Mouse (Mus musculus): ENCODE measurements at regions not wholly inside any gene's neighbourhood (a gene's known extent, or its start where the extent isn't known, plus 50 kb on each side); places are given as distances from the start of the nearest gene placed in this dataset.

DNA sequence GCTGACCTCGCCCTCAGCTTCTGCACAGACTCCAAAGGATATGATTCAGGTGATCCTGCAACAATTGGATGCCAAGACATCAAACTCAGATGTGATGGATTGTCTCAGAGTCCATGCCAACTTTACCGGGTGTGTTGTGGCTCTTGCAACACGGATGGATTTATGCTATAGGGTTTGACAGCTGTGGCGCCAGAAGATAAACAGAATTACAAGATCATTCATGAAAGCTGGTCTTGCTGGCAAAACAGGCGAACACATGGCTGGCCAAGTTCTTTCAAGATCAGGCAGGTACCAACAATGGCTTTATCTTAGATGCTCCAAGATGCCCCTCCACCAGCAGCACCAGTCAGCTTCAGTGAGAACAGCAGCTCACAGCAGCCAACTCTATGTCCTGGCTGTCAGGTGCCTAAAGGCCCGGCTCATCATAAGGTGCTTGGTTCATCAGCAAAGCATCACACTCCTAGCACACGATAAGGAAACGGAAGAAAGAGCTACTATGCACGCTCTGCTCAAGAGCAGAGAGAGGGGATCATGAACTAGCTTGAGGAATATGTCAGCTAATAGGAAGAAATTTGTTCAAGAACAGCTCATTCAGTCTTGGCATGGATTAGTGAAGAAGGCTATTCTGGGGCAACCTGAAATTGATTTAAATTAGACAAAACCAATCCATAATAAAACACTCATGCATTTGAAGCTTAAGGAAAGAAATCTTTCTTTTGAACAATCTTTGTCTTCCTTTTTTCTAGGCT, 229.9 kb upstream of the Map3k1 start:
- no peak for DNase-seq (ENCODE audit: low spot score in 2 of 2)

- no peak for DNase-seq (ENCODE audit: low spot score in 2 of 2)
Measured at GRCm38 (mm10) chr13:112039422-112040145, 230.8 kb upstream of the Map3k1 start.

DNA sequence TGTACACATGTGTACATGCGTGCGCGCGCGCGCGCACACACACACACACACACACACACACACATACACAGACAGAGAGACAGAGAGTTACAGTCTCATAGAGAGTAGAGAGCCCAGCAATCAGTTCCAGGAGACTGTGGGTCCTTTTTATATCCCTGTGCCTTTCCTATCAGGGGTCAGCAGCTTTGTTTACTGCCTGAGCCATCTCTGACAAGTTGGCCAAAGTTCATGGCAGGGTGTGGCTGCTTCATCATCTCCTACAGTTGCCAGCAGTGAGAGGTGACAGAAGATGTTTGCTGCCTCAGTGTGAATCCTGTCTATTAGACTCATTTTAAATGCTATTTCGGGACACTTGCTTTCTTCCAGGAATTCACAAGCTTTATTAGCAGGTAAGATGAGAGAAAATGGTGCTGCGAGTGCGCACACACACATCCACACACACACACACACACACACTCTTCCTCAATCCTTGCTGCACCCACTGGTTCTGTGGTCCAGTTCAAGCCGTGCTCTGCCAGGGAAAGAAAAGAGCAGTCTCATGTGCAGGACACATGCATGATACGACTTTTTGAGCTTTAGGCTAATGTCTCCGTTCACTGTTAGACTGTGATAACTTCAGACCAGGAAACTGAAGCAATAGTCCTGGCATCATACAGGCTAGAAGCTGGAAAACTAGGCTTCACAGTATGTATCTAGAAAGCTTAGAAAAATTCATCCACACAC, 234.9 kb upstream of the Map3k1 start:
- no peak for DNase-seq (ENCODE audit: low spot score in 2 of 2)

- DNase-seq (ENCODE audit: low spot score in 2 of 2): no peak
Measured at GRCm38 (mm10) chr13:112044372-112044771, 235.6 kb upstream of the Map3k1 start.

GRCm38 (mm10) chr13:112046247-112047211, 237.7 kb upstream of the Map3k1 start:
- no peak for DNase-seq (ENCODE audit: low spot score in 2 of 2)

GRCm38 (mm10) chr13:112047408-112047807, 238.6 kb upstream of the Map3k1 start:
- no peak for DNase-seq (ENCODE audit: low spot score in 2 of 2)

DNA sequence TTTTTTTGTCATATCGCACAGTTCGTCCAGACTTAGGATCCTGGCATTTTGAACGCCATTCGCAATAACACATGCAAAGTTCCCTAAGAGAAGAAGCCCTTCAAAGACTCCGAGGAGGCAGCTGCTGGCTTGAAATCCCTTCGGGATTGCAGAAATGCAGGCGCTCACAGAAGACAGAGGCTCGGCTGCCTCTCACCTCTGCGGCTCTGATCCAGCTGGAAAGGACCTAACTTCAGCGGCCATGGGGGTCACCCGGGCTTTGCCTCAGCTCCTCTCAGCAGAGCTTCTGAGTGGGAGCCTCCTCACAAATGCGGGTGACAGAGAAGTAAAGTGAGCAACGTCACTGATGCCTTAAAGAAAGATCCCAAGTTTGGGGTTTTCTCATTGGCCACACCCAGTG, 239.1 kb upstream of the Map3k1 start:
- DNase-seq (ENCODE audit: low spot score in 2 of 2): no peak

- DNase-seq (ENCODE audit: low spot score in 2 of 2): no peak
Measured at GRCm38 (mm10) chr13:112048327-112048726, 239.5 kb upstream of the Map3k1 start.

- no peak for DNase-seq (ENCODE audit: low spot score in 2 of 2)
Measured at GRCm38 (mm10) chr13:112050892-112051291, 237.4 kb upstream of the Ankrd55 start.

DNA sequence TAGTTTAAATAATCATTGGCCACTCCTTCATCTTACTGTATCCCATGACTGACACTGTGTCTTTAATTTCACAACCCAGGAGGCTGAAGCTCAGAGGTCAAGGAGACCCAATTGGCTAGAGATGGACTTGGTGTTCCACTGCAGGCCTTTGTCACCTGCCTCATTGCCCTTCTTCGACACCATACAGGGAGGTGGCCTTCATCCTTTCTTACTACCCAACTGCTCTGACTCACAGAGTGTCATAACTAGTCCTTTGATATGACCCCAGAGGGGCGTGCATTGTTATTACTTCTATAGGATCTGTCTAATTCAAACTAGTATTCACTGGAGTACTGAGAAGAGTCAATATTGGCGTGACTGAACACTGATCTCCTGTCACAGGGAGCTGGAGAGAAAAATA, 236.2 kb upstream of the Ankrd55 start:
- DNase-seq (ENCODE audit: low spot score in 2 of 2): no peak

DNA sequence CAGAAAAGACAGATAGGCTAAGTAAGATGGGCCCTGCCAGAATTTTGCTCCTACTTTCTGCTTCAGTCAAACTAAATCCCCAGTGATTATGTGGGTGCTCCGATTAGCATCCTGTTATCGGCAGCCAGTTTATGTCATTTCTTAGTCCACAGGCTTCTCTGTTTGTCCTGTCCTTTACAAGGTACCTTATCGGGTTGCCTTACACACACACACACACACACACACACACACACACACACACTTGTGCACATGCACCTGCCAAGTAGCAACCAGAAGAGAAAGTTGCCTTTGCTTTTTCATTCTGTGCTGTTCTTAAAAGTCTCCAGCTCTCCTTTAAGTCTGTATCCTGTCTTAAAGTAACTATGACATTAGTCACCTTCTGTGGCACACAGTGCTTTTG, 235.8 kb upstream of the Ankrd55 start:
- no peak for DNase-seq (ENCODE audit: low spot score in 2 of 2)

- no peak for DNase-seq (ENCODE audit: low spot score in 2 of 2)
Measured at GRCm38 (mm10) chr13:112054879-112055371, 233.3 kb upstream of the Ankrd55 start.

- DNase-seq (ENCODE audit: low spot score in 2 of 2): no peak
Measured at GRCm38 (mm10) chr13:112058218-112058617, 230.0 kb upstream of the Ankrd55 start.

GRCm38 (mm10) chr13:112058771-112059170, 229.5 kb upstream of the Ankrd55 start:
- no peak for DNase-seq (ENCODE audit: low spot score in 2 of 2)

- DNase-seq (ENCODE audit: low spot score in 2 of 2): no peak
Measured at GRCm38 (mm10) chr13:112062024-112062423, 226.2 kb upstream of the Ankrd55 start.

DNA sequence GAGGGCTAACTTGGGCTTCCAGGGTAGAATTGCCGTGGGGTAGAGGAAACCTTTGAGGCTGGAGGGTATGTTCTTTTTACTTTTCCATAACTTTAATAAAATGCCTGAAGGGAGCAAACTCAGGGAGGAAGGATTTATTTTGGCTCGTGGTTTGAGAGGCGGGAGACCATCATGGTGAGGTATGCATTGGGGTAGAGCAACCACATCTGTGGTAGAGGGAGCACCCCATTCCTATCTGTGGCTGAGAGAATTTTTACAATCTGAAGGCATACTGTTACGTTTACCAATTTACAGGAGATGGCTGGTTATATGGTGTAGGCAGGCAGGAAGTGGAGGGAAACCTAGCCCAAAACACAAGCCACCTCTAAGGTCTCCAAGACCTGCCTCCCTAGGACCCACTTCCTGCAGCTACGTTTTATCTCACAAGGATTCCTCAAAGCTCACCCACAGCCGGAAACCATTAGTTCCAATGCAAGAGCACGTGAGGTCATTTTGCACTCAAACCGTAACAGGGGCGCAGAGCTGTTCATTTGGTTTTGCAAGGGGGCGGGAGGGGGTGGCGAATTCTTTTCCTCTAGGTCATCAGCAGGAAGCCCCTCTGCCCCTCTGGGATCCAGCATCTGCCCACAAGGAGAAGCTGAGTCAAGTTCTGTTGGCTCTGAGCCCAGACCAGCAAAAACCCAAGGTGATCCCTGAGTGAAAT, 224.7 kb upstream of the Ankrd55 start:
- DNase-seq (ENCODE audit: low spot score in 2 of 2): no peak

GRCm38 (mm10) chr13:112064681-112065080, 223.6 kb upstream of the Ankrd55 start:
- no peak for DNase-seq (ENCODE audit: low spot score in 2 of 2)

DNA sequence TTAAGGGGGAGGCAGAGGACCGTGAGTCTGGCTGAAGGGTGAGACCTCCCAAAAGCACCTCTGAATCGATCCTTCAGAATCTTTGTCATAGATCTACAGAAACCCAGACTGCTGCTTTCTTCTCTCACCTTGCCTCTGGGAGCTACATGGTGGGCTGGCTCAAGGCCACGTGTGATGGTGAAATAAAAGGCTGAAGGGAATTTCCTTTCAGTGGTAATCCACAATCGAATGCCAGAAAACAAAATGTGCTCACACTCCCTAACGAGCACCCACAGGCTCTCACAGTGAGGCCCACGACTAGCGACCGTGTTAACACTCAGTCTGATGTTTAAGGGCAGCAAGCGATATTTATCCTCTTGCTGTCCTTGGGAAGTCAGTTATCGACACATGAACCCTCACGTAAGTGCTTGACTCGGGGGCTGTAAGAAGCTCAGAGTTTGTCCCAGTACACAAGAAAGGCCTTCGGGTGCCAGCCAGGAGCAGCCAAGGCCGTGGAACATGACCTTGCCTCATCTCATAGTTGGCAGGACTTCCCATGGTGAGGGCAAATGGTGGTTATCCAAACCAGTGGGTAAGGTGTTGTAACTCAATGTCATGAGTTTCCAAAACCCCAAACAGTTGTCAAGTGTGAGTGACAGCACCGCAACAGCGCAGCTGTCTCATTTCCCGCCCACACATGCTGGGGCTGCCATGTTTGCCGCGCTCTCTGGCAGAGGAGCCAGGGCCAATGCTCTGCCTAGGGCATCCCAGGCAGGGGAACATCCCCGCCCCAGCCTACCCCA, 221.0 kb upstream of the Ankrd55 start:
- DNase-seq (ENCODE audit: low spot score in 2 of 2): no peak

DNA sequence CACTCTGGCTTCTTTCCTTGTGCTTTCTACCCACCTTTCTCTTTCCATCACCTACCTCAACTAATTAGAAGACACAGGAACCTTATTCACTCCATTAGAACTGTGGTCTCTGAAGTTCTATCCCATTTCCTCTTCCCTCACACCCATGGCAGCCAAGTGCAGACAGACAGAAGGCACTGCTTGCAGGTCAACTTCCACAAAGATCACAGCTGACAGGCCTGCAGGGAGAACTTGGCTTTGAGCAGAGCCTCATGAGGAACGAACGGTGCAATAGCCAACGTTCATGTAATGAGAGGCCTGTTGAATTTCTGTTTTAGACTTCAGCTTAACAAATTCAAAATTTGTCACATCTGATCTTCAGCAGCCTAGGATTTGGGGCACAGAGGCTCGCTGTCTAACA, 217.5 kb upstream of the Ankrd55 start:
- DNase-seq (ENCODE audit: low spot score in 2 of 2): no peak
